Mouse (Mus musculus): ENCODE data around the gene Cenpt.

- TF ChIP-seq CTCF (conservative IDR thresholded peaks at IDR 0.05; ENCODE audit: low read length) = no peak
- TF ChIP-seq NANOG (IDR thresholded peaks at IDR 0.05; ENCODE audit: borderline replicate concordance, low read length) = no peak
These were observed 26.7 kb downstream of the Cenpt start for GRCm38 (mm10) chr8:105826379-105826778.

Data from E14TG2a.4 (cell line).